Mouse (Mus musculus): ENCODE results near the gene Zfp93. TPM values are rescaled to one million over a fixed set of nuclear protein-coding genes. Genes with fewer than 3 reads are reported as not detected.

Zfp93 gene
- polyA plus RNA-seq, 1 experiment from 2014 or later = 5.3 TPM

DNA sequence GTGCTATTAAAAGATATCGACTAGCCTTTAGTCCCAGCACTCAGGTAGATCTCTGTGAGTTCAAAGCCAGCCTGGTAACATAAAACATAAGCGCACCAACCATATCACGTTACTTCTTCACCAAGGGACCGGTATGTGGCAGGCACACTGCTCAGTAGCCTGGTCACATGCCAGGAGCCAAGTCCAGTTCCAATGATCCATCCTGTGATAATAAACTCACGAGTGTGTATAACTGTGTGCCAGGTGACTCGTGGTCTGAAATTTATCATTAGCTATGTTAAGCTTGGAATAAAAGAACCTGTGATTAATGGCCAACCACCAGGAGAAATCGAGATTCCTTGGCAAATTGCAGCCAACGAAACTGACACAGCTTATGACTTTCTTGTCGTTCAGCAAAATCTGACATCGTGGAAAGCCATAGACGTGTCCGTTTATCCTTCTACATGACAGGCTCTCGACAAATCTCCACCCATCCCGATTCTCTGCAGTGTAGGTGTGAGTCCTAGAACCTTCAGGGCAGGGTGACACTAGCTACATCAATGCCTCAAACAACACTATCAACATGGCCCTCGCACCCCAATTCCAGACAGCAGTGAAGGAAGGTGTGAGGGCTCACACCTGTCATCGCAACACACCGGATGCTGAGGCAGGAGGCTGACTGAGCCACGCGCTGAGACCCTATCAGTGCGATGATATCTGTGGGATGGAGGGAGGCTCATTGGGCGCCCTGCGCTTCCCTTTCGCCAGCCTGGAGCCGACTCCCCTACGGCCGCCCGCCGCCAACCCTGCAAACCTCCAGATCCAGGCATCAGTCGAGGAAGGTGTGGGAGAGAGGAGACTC is 45.7 kb downstream of the Zfp93 start:
- TF ChIP-seq CTCF (IDR thresholded peaks at IDR 0.05) = no peak
- TF ChIP-seq EP300 (IDR thresholded peaks at IDR 0.05) = no peak
- ATAC-seq (no peak), DNase-seq (ENCODE audit: low spot score) (no peak)
- Histone ChIP-seq H3K27ac (ENCODE audit: low read length) (no peak overlapping the region), H3K4me2 (replicated peaks; ENCODE audit: low read depth, low read length) (peak overlapping the region; percentile 82), H3K9ac (replicated peaks; ENCODE audit: low read depth) (peak overlapping the region; percentile 56), H3K36me3 (ENCODE audit: insufficient read depth, low read length) (no peaks in the 10 kb centered on the region), H3K4me3 (ENCODE audit: low read depth, low read length) (peak overlapping the region; percentile 62), H3K4me1 (ENCODE audit: insufficient read depth, low read depth, low read length) (peaks cover 4% of the 10 kb centered on the region; the same call in 1 of the 2 replicates), H3K9me3 (ENCODE audit: low read length) (no peaks in the 10 kb centered on the region), H3K27me3 (replicated peaks; ENCODE audit: insufficient read depth, low read length) (no peaks in the 10 kb centered on the region)
- 25% methylated on average over 29 of the region's 29 CpGs for WGBS

DNA sequence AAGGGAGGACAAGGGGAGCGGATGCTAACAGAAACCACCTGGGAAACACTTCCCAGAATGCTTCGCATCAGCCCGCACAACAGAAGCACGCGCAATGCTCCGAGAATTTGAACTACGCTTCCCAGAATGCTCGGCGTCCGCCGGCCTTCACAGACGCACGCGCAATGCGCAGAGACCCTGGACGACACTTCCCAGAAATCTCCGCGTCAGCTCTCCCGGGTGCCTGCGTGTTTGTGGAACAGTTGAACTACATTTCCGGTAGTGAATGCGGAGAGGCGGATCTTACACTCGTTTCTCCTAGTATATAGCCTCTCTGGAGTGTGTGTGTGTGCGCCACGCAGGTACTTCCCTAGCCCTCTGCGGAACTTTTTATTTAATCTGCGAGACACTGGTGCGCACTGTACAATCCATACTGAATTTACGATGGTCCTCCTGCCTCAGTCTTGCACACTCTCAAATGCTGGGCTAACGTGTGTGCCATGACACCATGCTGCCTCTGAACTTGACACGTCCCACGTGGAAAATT is 46.4 kb downstream of the Zfp93 start, which contains the start of gene Zfp94:
Gene Zfp94, minus strand, starts transcription at position 100 of the 526 bp plus-strand sequence.
- Histone ChIP-seq H3K9ac (replicated peaks; ENCODE audit: low read depth) (peak within 1 kb of the TSS; percentile 56), H3K36me3 (ENCODE audit: insufficient read depth, low read length) (no peaks in the 10 kb centered on the region), H3K4me3 (ENCODE audit: low read depth, low read length) (peak within 1 kb of the TSS; percentile 62), H3K9me3 (ENCODE audit: low read length) (no peaks in the 10 kb centered on the region), H3K4me1 (ENCODE audit: insufficient read depth, low read depth, low read length) (peaks cover 4% of the 10 kb centered on the region; the same call in 1 of the 2 replicates), H3K27me3 (replicated peaks; ENCODE audit: insufficient read depth, low read length) (no peaks in the 10 kb centered on the region), H3K4me2 (replicated peaks; ENCODE audit: low read depth, low read length) (peak within 1 kb of the TSS; percentile 82), H3K27ac (ENCODE audit: low read length) (peak within 1 kb of the TSS; percentile 76)
- peak; percentile 98 for ATAC-seq
- TF ChIP-seq CTCF (IDR thresholded peaks at IDR 0.05) (no peak), EP300 (IDR thresholded peaks at IDR 0.05) (no peak)
- peak; percentile 98 for DNase-seq (ENCODE audit: low spot score)
- WGBS = 1% methylated on average over 33 of the region's 33 CpGs

DNA sequence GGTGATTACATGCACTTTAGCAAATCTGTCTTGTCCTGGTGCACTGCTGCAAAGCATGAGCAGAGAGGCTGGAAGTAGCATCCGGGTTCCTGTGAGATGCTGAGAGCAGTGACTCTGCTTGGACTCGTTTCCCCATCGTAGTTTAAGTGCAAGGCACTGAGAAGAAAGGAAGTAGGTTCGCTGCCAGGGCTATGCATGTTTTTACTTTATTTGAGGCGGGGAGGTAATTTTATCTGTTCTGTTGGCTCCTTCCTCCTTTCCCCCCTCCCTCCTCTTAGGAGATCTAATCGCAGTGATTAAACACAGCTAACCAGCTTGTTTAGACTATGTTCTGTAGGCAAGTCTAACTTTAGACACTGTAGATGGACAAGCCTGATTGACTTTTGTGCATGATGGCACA is 48.7 kb downstream of the Zfp93 start:
- Histone ChIP-seq H3K4me1 (ENCODE audit: insufficient read depth, low read depth, low read length) (peaks cover 4% of the 10 kb centered on the region; the same call in 1 of the 2 replicates), H3K27me3 (replicated peaks; ENCODE audit: insufficient read depth, low read length) (no peaks in the 10 kb centered on the region), H3K4me3 (ENCODE audit: low read depth, low read length) (no peak overlapping the region), H3K27ac (ENCODE audit: low read length) (no peak overlapping the region), H3K4me2 (replicated peaks; ENCODE audit: low read depth, low read length) (no peak overlapping the region), H3K9me3 (ENCODE audit: low read length) (no peaks in the 10 kb centered on the region), H3K9ac (replicated peaks; ENCODE audit: low read depth) (no peak overlapping the region), H3K36me3 (ENCODE audit: insufficient read depth, low read length) (no peaks in the 10 kb centered on the region)
- no peak for DNase-seq (ENCODE audit: low spot score)
- TF ChIP-seq EP300 (IDR thresholded peaks at IDR 0.05) = no peak
- 47% methylated on average over 6 of the region's 6 CpGs for WGBS
- no peak for ATAC-seq

DNA sequence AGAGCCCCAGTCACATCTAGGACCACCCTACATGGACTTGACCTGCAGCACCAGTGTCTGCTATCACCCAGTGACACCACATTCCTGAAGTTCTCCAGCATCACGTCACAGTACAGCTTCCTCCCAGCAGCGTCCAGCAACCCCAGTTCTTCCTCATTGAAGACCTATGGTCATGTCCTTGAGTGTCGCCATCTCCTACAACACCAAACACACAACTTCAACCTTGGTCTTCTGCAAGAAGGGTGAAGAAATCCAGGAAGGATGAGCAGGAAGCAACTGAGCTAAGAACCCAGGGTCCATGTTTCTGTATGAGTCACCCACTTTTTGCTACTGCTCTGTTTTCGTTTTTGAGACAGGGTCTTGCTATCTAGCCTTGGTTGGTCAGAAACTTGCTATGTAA is 52.4 kb downstream of the Zfp93 start:
- Histone ChIP-seq H3K36me3 (ENCODE audit: insufficient read depth, low read length) (no peaks in the 10 kb centered on the region), H3K27me3 (replicated peaks; ENCODE audit: insufficient read depth, low read length) (no peaks in the 10 kb centered on the region), H3K9me3 (ENCODE audit: low read length) (no peaks in the 10 kb centered on the region), H3K27ac (ENCODE audit: low read length) (no peak overlapping the region), H3K4me1 (ENCODE audit: insufficient read depth, low read depth, low read length) (no peaks in the 10 kb centered on the region), H3K9ac (replicated peaks; ENCODE audit: low read depth) (no peak overlapping the region), H3K4me3 (ENCODE audit: low read depth, low read length) (no peak overlapping the region), H3K4me2 (replicated peaks; ENCODE audit: low read depth, low read length) (no peak overlapping the region)
- TF ChIP-seq EP300 (IDR thresholded peaks at IDR 0.05) = no peak
- no peak for TF ChIP-seq CTCF (IDR thresholded peaks at IDR 0.05)
- ATAC-seq = no peak
- DNase-seq (ENCODE audit: low spot score) = no peak
- 72% methylated on average over 4 of the region's 4 CpGs for WGBS

- Histone ChIP-seq H3K27me3 (replicated peaks; ENCODE audit: insufficient read depth, low read length) (no peaks in the 10 kb centered on the region), H3K4me1 (ENCODE audit: insufficient read depth, low read depth, low read length) (no peaks in the 10 kb centered on the region), H3K9me3 (ENCODE audit: low read length) (no peaks in the 10 kb centered on the region), H3K27ac (ENCODE audit: low read length) (no peak overlapping the region), H3K4me3 (ENCODE audit: low read depth, low read length) (no peak overlapping the region), H3K4me2 (replicated peaks; ENCODE audit: low read depth, low read length) (no peak overlapping the region), H3K9ac (replicated peaks; ENCODE audit: low read depth) (no peak overlapping the region), H3K36me3 (ENCODE audit: insufficient read depth, low read length) (no peaks in the 10 kb centered on the region)
- WGBS = 79% methylated on average over 6 of the region's 6 CpGs
- DNase-seq (ENCODE audit: low spot score) = peak; percentile 21
- TF ChIP-seq EP300 (IDR thresholded peaks at IDR 0.05) (no peak), CTCF (IDR thresholded peaks at IDR 0.05) (no peak)
- no peak for ATAC-seq
Measured at GRCm38 (mm10) chr7:24325197-24325596, 55.0 kb downstream of the Zfp93 start.

DNA sequence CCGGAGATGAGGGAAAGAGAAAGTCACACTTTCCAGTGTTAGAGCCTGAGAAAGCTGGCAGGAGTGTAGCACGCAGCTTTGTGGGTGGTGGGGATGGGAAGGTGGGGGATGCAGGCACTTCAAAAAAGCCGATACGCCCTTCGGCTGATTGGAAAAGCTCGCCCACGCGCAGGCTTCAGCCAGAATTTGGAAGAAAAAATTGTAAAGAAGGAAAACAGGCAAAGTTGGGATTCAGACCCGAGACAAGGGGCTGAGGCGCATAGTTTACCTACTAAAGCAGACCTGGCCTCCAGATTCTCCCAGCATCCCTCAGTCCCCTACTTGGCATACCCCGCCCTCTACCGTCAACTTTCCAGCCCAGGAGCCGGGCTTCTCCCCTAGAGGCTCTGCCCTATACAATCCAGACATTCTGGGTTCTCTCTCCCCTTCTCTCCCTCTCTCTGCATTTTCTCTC is 55.5 kb downstream of the Zfp93 start:
- peak; percentile 56 for ATAC-seq
- Histone ChIP-seq H3K27ac (ENCODE audit: low read length) (peak overlapping the region; percentile 88), H3K4me1 (ENCODE audit: insufficient read depth, low read depth, low read length) (no peaks in the 10 kb centered on the region), H3K36me3 (ENCODE audit: insufficient read depth, low read length) (no peaks in the 10 kb centered on the region), H3K27me3 (replicated peaks; ENCODE audit: insufficient read depth, low read length) (no peaks in the 10 kb centered on the region), H3K9ac (replicated peaks; ENCODE audit: low read depth) (peak overlapping the region; percentile 23; the same call in 1 of the 2 replicates), H3K4me2 (replicated peaks; ENCODE audit: low read depth, low read length) (peak overlapping the region; percentile 47), H3K4me3 (ENCODE audit: low read depth, low read length) (peak overlapping the region; percentile 20; the same call in 1 of the 2 replicates), H3K9me3 (ENCODE audit: low read length) (no peaks in the 10 kb centered on the region)
- DNase-seq (ENCODE audit: low spot score) = peak; percentile 38
- WGBS = 5% methylated on average over 13 of the region's 13 CpGs
- no peak for TF ChIP-seq CTCF (IDR thresholded peaks at IDR 0.05)
- TF ChIP-seq EP300 (IDR thresholded peaks at IDR 0.05) = no peak
